Mouse (Mus musculus) midbrain, embryonic 10.5 days (tissue): Measurements from ENCODE around the gene Rbm44. TPM values are rescaled to one million over a fixed set of nuclear protein-coding genes. Genes with fewer than 3 reads are reported as not detected.

Source experiments
- DNase-seq: peaks from one replicate; pipeline ENCODE4 v3.0.0-alpha.2; 2017; ENCODE audit warnings: low spot score
- H3K27ac ChIP-seq: fragments of 300-500 bp; sonication (generic); replicated peaks from 2 replicates; pipeline ENCODE4 v1.5.1; 2016; ENCODE audit warnings: mild to moderate bottlenecking
- H3K27me3 ChIP-seq: fragments of 300-500 bp; sonication (generic); 2 replicates; pipeline ENCODE4 v1.6.1; 2016; ENCODE audit warnings: low read depth, mild to moderate bottlenecking; ENCODE audit not compliant: poor library complexity, severe bottlenecking
- H3K36me3 ChIP-seq: fragments of 300-500 bp; sonication (generic); 2 replicates; pipeline ENCODE4 v1.6.1; 2016; ENCODE audit warnings: mild to moderate bottlenecking, moderate library complexity
- H3K4me1 ChIP-seq: fragments of 300-500 bp; sonication (generic); 2 replicates; pipeline ENCODE4 v1.6.1; 2016
- H3K4me3 ChIP-seq: fragments of 300-500 bp; sonication (generic); 2 replicates; pipeline ENCODE4 v1.5.1; 2016; ENCODE audit warnings: mild to moderate bottlenecking, moderate library complexity
- H3K9me3 ChIP-seq: fragments of 300-500 bp; sonication (generic); replicated peaks from 2 replicates; pipeline ENCODE4 v1.6.1; 2016; ENCODE audit warnings: mild to moderate bottlenecking
- WGBS: fragments of 180-500 bp; shearing (Covaris S2); methylation state at CpG from one replicate; pipeline ENCODE4 v1.1.7; 2016; 5-methylcytosine and 5-hydroxymethylcytosine counted together
- polyA plus RNA-seq: library from polyadenylated mRNA; unstranded; fragments of >200 nt; fragmentation: Nextera tagmentation; extraction: Ambion mirVana; gene quantifications from 2 replicates; pipeline ENCODE4 v1.2.1, GENCODE M21; 2016

Gene Rbm44
- polyA plus RNA-seq, 1 experiment from 2014 or later: 0.36 TPM

GRCm38 (mm10) chr1:91201122-91201521 lies 56.2 kb downstream of the Rbm44 start:
- Histone ChIP-seq H3K27ac (no peak overlapping the region), H3K4me3 (no peak overlapping the region), H3K27me3 (no peaks in the 10 kb centered on the region), H3K4me1 (no peaks in the 10 kb centered on the region), H3K9me3 (no peaks in the 10 kb centered on the region), H3K36me3 (no peaks in the 10 kb centered on the region)
- 68% methylated on average over 3 of the region's 3 CpGs for WGBS
- DNase-seq: no peak

- 0 out of 2 replicates have a peak overlapping the region, but pooled peaks have one; percentile 28 for H3K27ac ChIP-seq
- no peaks in the 10 kb centered on the region for H3K27me3 ChIP-seq
- no peak overlapping the region for H3K4me3 ChIP-seq
- 81% methylated on average over 5 of the region's 5 CpGs for WGBS
- H3K4me1 ChIP-seq: no peaks in the 10 kb centered on the region
- no peaks in the 10 kb centered on the region for H3K36me3 ChIP-seq
- no peaks in the 10 kb centered on the region for H3K9me3 ChIP-seq
- no peak for DNase-seq
Observed at GRCm38 (mm10) chr1:91204221-91204765, 59.4 kb downstream of the Rbm44 start.

GRCm38 (mm10) chr1:91205651-91206050 lies 60.8 kb downstream of the Rbm44 start:
- Histone ChIP-seq H3K36me3 (no peaks in the 10 kb centered on the region), H3K9me3 (no peaks in the 10 kb centered on the region), H3K27me3 (no peaks in the 10 kb centered on the region), H3K4me3 (no peak overlapping the region), H3K4me1 (no peaks in the 10 kb centered on the region), H3K27ac (no peak overlapping the region)
- no peak for DNase-seq
- 88% methylated on average over 6 of the region's 6 CpGs for WGBS

GRCm38 (mm10) chr1:91206336-91206735 lies 61.4 kb downstream of the Rbm44 start:
- H3K27me3 ChIP-seq: no peaks in the 10 kb centered on the region
- no peaks in the 10 kb centered on the region for H3K9me3 ChIP-seq
- no peak overlapping the region for H3K27ac ChIP-seq
- no peak for DNase-seq
- no peaks in the 10 kb centered on the region for H3K36me3 ChIP-seq
- H3K4me3 ChIP-seq: no peak overlapping the region
- 84% methylated on average over 8 of the region's 8 CpGs for WGBS
- no peaks in the 10 kb centered on the region for H3K4me1 ChIP-seq

GRCm38 (mm10) chr1:91206873-91207272 lies 62.0 kb downstream of the Rbm44 start:
- Histone ChIP-seq H3K4me1 (no peaks in the 10 kb centered on the region), H3K27me3 (no peaks in the 10 kb centered on the region), H3K36me3 (no peaks in the 10 kb centered on the region), H3K27ac (no peak overlapping the region), H3K9me3 (no peaks in the 10 kb centered on the region), H3K4me3 (no peak overlapping the region)
- no peak for DNase-seq
- WGBS: 89% methylated on average over 5 of the region's 5 CpGs

- H3K27me3 ChIP-seq: no peaks in the 10 kb centered on the region
- H3K36me3 ChIP-seq: no peaks in the 10 kb centered on the region
- H3K27ac ChIP-seq: no peak overlapping the region
- H3K9me3 ChIP-seq: no peaks in the 10 kb centered on the region
- WGBS: 82% methylated on average over 3 of the region's 3 CpGs
- H3K4me3 ChIP-seq: no peak overlapping the region
- DNase-seq: no peak
- no peaks in the 10 kb centered on the region for H3K4me1 ChIP-seq
Observed at GRCm38 (mm10) chr1:91207334-91208074, 62.6 kb downstream of the Rbm44 start.

GRCm38 (mm10) chr1:91209343-91209742 lies 64.5 kb downstream of the Rbm44 start:
- Histone ChIP-seq H3K27ac (no peak overlapping the region), H3K27me3 (no peaks in the 10 kb centered on the region), H3K4me1 (0 out of 2 replicates have a peak, but pooled peaks cover 4% of the 10 kb centered on the region), H3K36me3 (no peaks in the 10 kb centered on the region), H3K4me3 (no peak overlapping the region), H3K9me3 (no peaks in the 10 kb centered on the region)
- DNase-seq: no peak
- WGBS: 90% methylated on average over 6 of the region's 6 CpGs

GRCm38 (mm10) chr1:91209785-91210184 lies 64.9 kb downstream of the Rbm44 start:
- Histone ChIP-seq H3K4me3 (no peak overlapping the region), H3K9me3 (no peaks in the 10 kb centered on the region), H3K4me1 (0 out of 2 replicates have a peak, but pooled peaks cover 4% of the 10 kb centered on the region), H3K27ac (no peak overlapping the region), H3K27me3 (no peaks in the 10 kb centered on the region), H3K36me3 (no peaks in the 10 kb centered on the region)
- 89% methylated on average over 6 of the region's 6 CpGs for WGBS
- no peak for DNase-seq

- 90% methylated on average over 1 of the region's 1 CpGs for WGBS
- Histone ChIP-seq H3K9me3 (no peaks in the 10 kb centered on the region), H3K27ac (no peak overlapping the region), H3K4me3 (no peak overlapping the region), H3K36me3 (no peaks in the 10 kb centered on the region), H3K4me1 (0 out of 2 replicates have a peak, but pooled peaks cover 4% of the 10 kb centered on the region), H3K27me3 (no peaks in the 10 kb centered on the region)
- peak; percentile 39 for DNase-seq
Observed at GRCm38 (mm10) chr1:91211099-91211498, 66.2 kb downstream of the Rbm44 start.

GRCm38 (mm10) chr1:91211591-91212008 lies 66.7 kb downstream of the Rbm44 start:
- Histone ChIP-seq H3K27me3 (no peaks in the 10 kb centered on the region), H3K27ac (no peak overlapping the region), H3K4me1 (0 out of 2 replicates have a peak, but pooled peaks cover 4% of the 10 kb centered on the region), H3K36me3 (no peaks in the 10 kb centered on the region), H3K4me3 (no peak overlapping the region), H3K9me3 (no peaks in the 10 kb centered on the region)
- 85% methylated on average over 7 of the region's 7 CpGs for WGBS
- no peak for DNase-seq

- no peak overlapping the region for H3K27ac ChIP-seq
- WGBS: 93% methylated on average over 1 of the region's 1 CpGs
- DNase-seq: no peak
- H3K4me1 ChIP-seq: peaks cover 9% of the 10 kb centered on the region; the same call in 1 of the 2 replicates
- H3K4me3 ChIP-seq: no peak overlapping the region
- H3K36me3 ChIP-seq: no peaks in the 10 kb centered on the region
- H3K27me3 ChIP-seq: no peaks in the 10 kb centered on the region
- H3K9me3 ChIP-seq: no peaks in the 10 kb centered on the region
Observed at GRCm38 (mm10) chr1:91215264-91215663, 70.4 kb downstream of the Rbm44 start.

- no peak for DNase-seq
- Histone ChIP-seq H3K36me3 (no peaks in the 10 kb centered on the region), H3K27ac (no peak overlapping the region), H3K27me3 (no peaks in the 10 kb centered on the region), H3K4me1 (peaks cover 9% of the 10 kb centered on the region; the same call in 1 of the 2 replicates), H3K4me3 (no peak overlapping the region), H3K9me3 (no peaks in the 10 kb centered on the region)
- 73% methylated on average over 1 of the region's 1 CpGs for WGBS
Observed at GRCm38 (mm10) chr1:91215981-91216380, 71.1 kb downstream of the Rbm44 start.

GRCm38 (mm10) chr1:91216504-91217267 lies 71.8 kb downstream of the Rbm44 start:
- no peak overlapping the region for H3K4me3 ChIP-seq
- H3K4me1 ChIP-seq: peaks cover 9% of the 10 kb centered on the region; the same call in 1 of the 2 replicates
- H3K36me3 ChIP-seq: no peaks in the 10 kb centered on the region
- DNase-seq: no peak
- 72% methylated on average over 10 of the region's 10 CpGs for WGBS
- H3K27ac ChIP-seq: no peak overlapping the region
- no peaks in the 10 kb centered on the region for H3K27me3 ChIP-seq
- H3K9me3 ChIP-seq: no peaks in the 10 kb centered on the region
